Mouse (Mus musculus) thymus, postnatal 36 days (tissue): Measurements from ENCODE around the gene Lpo.

ENCODE experiments used
- DNase-seq, 2 experiments: peaks; one replicate each; pipeline ENCODE4 v3.0.0; 2022; ENCODE audit warnings: mixed read lengths in 2 of 2

Gene Lpo

GRCm38 (mm10) chr11:87758161-87758911 lies 69.8 kb downstream of the Lpo start:
- peak in 1 of 2 experiments; percentile 39 for DNase-seq

- peak; percentile 68 to 75 for DNase-seq
Observed at GRCm38 (mm10) chr11:87757001-87757954, 70.8 kb downstream of the Lpo start.
